Mouse (Mus musculus) hindbrain, postnatal 0 days (tissue): Measurements from ENCODE around the gene Sult2a3. TPM values are rescaled to one million over a fixed set of nuclear protein-coding genes. Genes with fewer than 3 reads are reported as not detected.
"Not testable (repeated sequence)": the region's sequence is repeated elsewhere in the genome, so short reads cannot be mapped to it uniquely, and the experiment has no call there.

Experiments used
- ATAC-seq: fragments of 200-750 bp; cut with Nextera tagmentation; 2 replicates; pipeline ENCODE4 v1.8.0; 2017; ENCODE audit warnings: mild to moderate bottlenecking, moderate TSS enrichment, moderate library complexity
- DNase-seq: peaks from one replicate; pipeline ENCODE4 v3.0.0-alpha.2; 2015; ENCODE audit warnings: low spot score
- H3K27ac ChIP-seq: fragments of 300-500 bp; sonication (generic); 2 replicates; pipeline ENCODE4 v1.5.1; 2014; ENCODE audit warnings: mild to moderate bottlenecking
- H3K27me3 ChIP-seq: fragments of 300-500 bp; sonication (generic); 2 replicates; pipeline ENCODE4 v1.6.1; 2014; ENCODE audit warnings: low read length, mixed read lengths; ENCODE audit not compliant: insufficient read depth
- H3K36me3 ChIP-seq: fragments of 300-500 bp; sonication (generic); 2 replicates; pipeline ENCODE4 v1.6.1; 2014; ENCODE audit warnings: low read length, mixed read lengths; ENCODE audit not compliant: insufficient read depth
- H3K4me1 ChIP-seq: fragments of 300-500 bp; sonication (generic); 2 replicates; pipeline ENCODE4 v1.6.1; 2014; ENCODE audit warnings: antibody characterized with exemption, low read length, mixed read lengths; ENCODE audit not compliant: insufficient read depth
- H3K4me2 ChIP-seq: fragments of 300-500 bp; sonication (generic); 2 replicates; pipeline ENCODE4 v1.6.1; 2014; ENCODE audit warnings: low read depth, mild to moderate bottlenecking, low read length, moderate library complexity, mixed read lengths
- H3K4me3 ChIP-seq: fragments of 300-500 bp; sonication (generic); 2 replicates; pipeline ENCODE4 v1.5.1; 2014; ENCODE audit warnings: low read length
- H3K9ac ChIP-seq: fragments of 300-500 bp; sonication (generic); replicated peaks from 2 replicates; pipeline ENCODE4 v1.6.1; 2014; ENCODE audit warnings: mild to moderate bottlenecking, low read length, moderate library complexity, mixed read lengths
- H3K9me3 ChIP-seq: fragments of 300-500 bp; sonication (generic); 2 replicates; pipeline ENCODE4 v1.6.1; 2016; ENCODE audit warnings: low read length, mixed read lengths
- CTCF ChIP-seq: IDR thresholded peaks from 2 replicates; pipeline ENCODE4 v1.5.1; 2016; ENCODE audit warnings: antibody characterized with exemption, control low read depth, low read depth
- WGBS: fragments of 180-500 bp; shearing (Covaris S2); extraction: QIAGEN DNeasy Blood & Tissue Kit; methylation state at CpG from one replicate; pipeline ENCODE4 v1.1.7; 2014; 5-methylcytosine and 5-hydroxymethylcytosine counted together
- polyA plus RNA-seq: library from polyadenylated mRNA; unstranded; fragments of >200 nt; fragmentation: Nextera tagmentation; extraction: Ambion mirVana; gene quantifications from 2 replicates; pipeline ENCODE4 v1.2.1, GENCODE M21; 2015
- total RNA-seq: library from RNA; depleted of rRNA; stranded (reverse); fragments of >200 nt; gene quantifications from 2 replicates; pipeline ENCODE4 v1.2.3, GENCODE M21; 2014; rRNA removed

Gene Sult2a3
- not detected in 2 replicates for total RNA-seq
- polyA plus RNA-seq: not detected in 2 replicates

GRCm38 (mm10) chr7:14122944-14123343 lies at the start of gene Sult2a3:
Gene Sult2a3, minus strand, starts transcription at chr7:14123044.
- no peak for ATAC-seq
- WGBS: 91% methylated on average over 2 of the region's 2 CpGs

DNA sequence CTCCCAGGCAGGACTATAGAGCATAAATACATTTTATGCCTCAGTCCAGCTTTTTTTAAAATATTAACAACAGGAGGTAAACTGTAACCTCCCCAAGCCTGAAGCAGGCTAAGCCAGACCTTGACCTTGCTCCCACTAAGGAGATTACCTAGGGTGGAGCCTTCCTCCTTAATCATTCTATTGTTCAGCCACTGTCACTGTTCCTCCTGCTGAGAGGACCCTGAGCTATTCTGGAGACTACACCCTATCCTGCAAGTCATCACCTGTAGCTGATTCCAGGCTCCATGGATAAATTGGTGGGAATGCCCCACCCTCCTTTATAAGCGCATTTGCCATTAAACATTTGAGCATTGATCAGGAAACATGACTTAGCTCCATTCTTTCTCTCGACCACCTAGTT lies 2.4 kb downstream of the Sult2a3 start:
- Histone ChIP-seq H3K36me3 (no peaks in the 10 kb centered on the region), H3K9ac (no peak overlapping the region), H3K4me2 (no peak overlapping the region), H3K4me1 (no peaks in the 10 kb centered on the region), H3K4me3 (no peak overlapping the region), H3K27me3 (no peaks in the 10 kb centered on the region), H3K9me3 (peaks cover 8% of the 10 kb centered on the region; the same call in 1 of the 2 replicates), H3K27ac (no peak overlapping the region)
- ATAC-seq: no peak
- 88% methylated on average over 2 of the region's 2 CpGs for WGBS
- DNase-seq: no peak
- TF ChIP-seq CTCF: no peak

More at GRCm38 (mm10) chr7:14122944-14123343, at the start of gene Sult2a3:
- no peaks in the 10 kb centered on the region for H3K36me3 ChIP-seq
- no peak within 1 kb of the TSS for H3K4me2 ChIP-seq
- no peak within 1 kb of the TSS for H3K4me3 ChIP-seq
- no peak for DNase-seq
- H3K9me3 ChIP-seq: peaks cover 8% of the 10 kb centered on the region; the same call in 1 of the 2 replicates
- H3K4me1 ChIP-seq: no peaks in the 10 kb centered on the region
- H3K27me3 ChIP-seq: no peaks in the 10 kb centered on the region
- H3K9ac ChIP-seq: no peak within 1 kb of the TSS
- no peak within 1 kb of the TSS for H3K27ac ChIP-seq
- TF ChIP-seq CTCF: no peak

GRCm38 (mm10) chr7:14119865-14120264 lies 3.0 kb downstream of the Sult2a3 start:
- not testable (repeated sequence) for H3K27me3 ChIP-seq

GRCm38 (mm10) chr7:14116761-14117160 lies 6.1 kb downstream of the Sult2a3 start:
- H3K27me3 ChIP-seq: no peaks in the 10 kb centered on the region
- no peaks in the 10 kb centered on the region for H3K4me1 ChIP-seq
- no peaks in the 10 kb centered on the region for H3K36me3 ChIP-seq
- 33% methylated on average over 1 of the region's 1 CpGs for WGBS
- no peak overlapping the region for H3K4me3 ChIP-seq
- H3K4me2 ChIP-seq: no peak overlapping the region
- H3K9me3 ChIP-seq: peaks cover 6% of the 10 kb centered on the region; the same call in 1 of the 2 replicates
- TF ChIP-seq CTCF: no peak
- DNase-seq: no peak
- ATAC-seq: no peak
- no peak overlapping the region for H3K9ac ChIP-seq
- H3K27ac ChIP-seq: no peak overlapping the region

More at GRCm38 (mm10) chr7:14119865-14120264, 3.0 kb downstream of the Sult2a3 start:
- DNase-seq, H3K9ac ChIP-seq, H3K4me2 ChIP-seq, H3K36me3 ChIP-seq, H3K9me3 ChIP-seq, H3K4me1 ChIP-seq, H3K27ac ChIP-seq, ATAC-seq, H3K4me3 ChIP-seq: not testable (repeated sequence)
- 61% methylated on average over 3 of the region's 3 CpGs for WGBS

DNA sequence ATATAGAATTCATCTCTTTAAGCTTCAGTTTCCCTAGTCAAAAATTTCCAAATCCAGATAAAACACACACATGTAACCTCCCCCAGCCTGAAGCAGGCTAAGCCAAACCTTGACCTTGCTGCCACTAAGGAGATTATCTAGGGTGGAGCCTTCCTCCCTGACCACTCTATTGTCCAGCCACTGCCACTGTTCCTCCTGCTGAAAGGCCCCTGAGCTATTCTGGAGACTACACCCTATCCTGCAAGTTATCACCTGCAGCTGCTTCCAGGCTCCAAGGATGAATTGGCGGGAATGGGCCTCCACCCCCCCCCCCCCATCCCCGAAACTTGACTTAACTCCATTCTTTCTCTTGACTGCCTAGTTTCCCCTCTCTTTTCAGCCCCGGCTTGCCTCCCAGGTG lies 8.4 kb downstream of the Sult2a3 start:
- not testable (repeated sequence) for H3K9ac ChIP-seq, DNase-seq, H3K36me3 ChIP-seq, ATAC-seq, H3K4me3 ChIP-seq, H3K27me3 ChIP-seq, H3K27ac ChIP-seq, H3K4me2 ChIP-seq, H3K9me3 ChIP-seq, H3K4me1 ChIP-seq
- 75% methylated on average over 3 of the region's 3 CpGs for WGBS

GRCm38 (mm10) chr7:14047821-14048220 lies 75.0 kb downstream of the Sult2a3 start:
- H3K27me3 ChIP-seq, H3K9me3 ChIP-seq, H3K9ac ChIP-seq, H3K36me3 ChIP-seq, H3K4me3 ChIP-seq, H3K27ac ChIP-seq, H3K4me2 ChIP-seq, ATAC-seq, H3K4me1 ChIP-seq, DNase-seq: not testable (repeated sequence)
- 72% methylated on average over 1 of the region's 1 CpGs for WGBS

DNA sequence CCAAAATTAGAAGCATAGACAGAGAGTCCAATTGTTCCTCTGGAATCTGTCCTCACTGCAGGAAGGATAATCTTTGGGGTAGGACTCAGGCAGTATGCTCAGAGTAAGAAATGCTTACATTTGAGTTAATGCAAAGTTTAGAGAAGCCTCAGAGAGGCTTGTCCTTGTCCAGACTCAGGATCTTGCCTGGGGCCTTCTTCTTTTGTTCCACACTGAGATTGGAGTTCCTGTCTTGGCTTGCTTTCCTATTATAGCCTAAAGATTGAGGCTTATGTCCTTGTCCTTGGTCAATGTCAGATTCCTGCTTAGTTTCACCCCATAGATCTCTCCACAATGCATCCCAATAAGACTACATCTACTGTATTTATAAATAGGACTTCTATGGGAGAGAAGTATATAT lies 92.0 kb downstream of the Sult2a3 start:
- not testable (repeated sequence) for H3K27me3 ChIP-seq, DNase-seq, H3K9me3 ChIP-seq, H3K36me3 ChIP-seq, H3K4me1 ChIP-seq, ATAC-seq, H3K4me2 ChIP-seq, H3K9ac ChIP-seq, H3K27ac ChIP-seq, H3K4me3 ChIP-seq

Other genes starting within 250 kb of the Sult2a3 start
- gene Sult2a4, start 133.4 kb downstream of the Sult2a3 start, total RNA-seq: not detected in 2 replicates
- gene Sult2a4, start 133.4 kb downstream of the Sult2a3 start, polyA plus RNA-seq: not detected in 2 replicates
- gene Sult2a6, start 131.8 kb upstream of the Sult2a3 start, total RNA-seq: not detected in 2 replicates
- gene Sult2a6, start 131.8 kb upstream of the Sult2a3 start, polyA plus RNA-seq: not detected in 2 replicates
- gene Obox8, start 210.5 kb upstream of the Sult2a3 start, total RNA-seq: not detected in 2 replicates
- not detected in 2 replicates for gene Obox8, start 210.5 kb upstream of the Sult2a3 start, polyA plus RNA-seq